In genomic region chr5:16470366-16470982, GRCm38 (mm10) we compare ENCODE assay signal across 9 mouse cellular contexts.
DNase-seq lines count a peak whose midpoint lies in the region; ATAC-seq lines count a peak whose summit lies in the region.
"Had no signal": no experiment of that assay in that cellular context is flagged by ENCODE, and none has a peak within 500 bp of the region (broad histone marks: within the 10 kb centered on the region; RNA-seq: fewer than 3 reads in every experiment).

No protein-coding gene starts in this region.

- H3K9ac ChIP-seq in heart, embryonic 13.5 days, result no peak overlapping the region
- no peak overlapping the region for H3K9ac ChIP-seq in kidney, embryonic 15.5 days

- H3K27me3 ChIP-seq in heart, embryonic 13.5 days (replicated peaks), result no peaks in the 10 kb centered on the region
- no peaks in the 10 kb centered on the region for H3K27me3 ChIP-seq in kidney, embryonic 15.5 days
- H3K27me3 ChIP-seq: Patski had no signal

- peak overlapping the region; percentile 34 for H3K4me3 ChIP-seq in heart, embryonic 13.5 days
- H3K4me3 ChIP-seq in kidney, embryonic 15.5 days (replicated peaks), result 0 out of 2 replicates have a peak overlapping the region, but pooled peaks have one; percentile 8

- H3K4me2 ChIP-seq in heart, embryonic 13.5 days, result peak overlapping the region; percentile 63
- H3K4me2 ChIP-seq in kidney, embryonic 15.5 days, result peak overlapping the region; percentile 47

- DNase-seq in 3T3-L1 (ENCODE audit: low read depth, low spot score), result peak; percentile 56
- peak; percentile 4 for DNase-seq in brain, adult 2 months (ENCODE audit: low read depth, low spot score)
- DNase-seq in mesoderm, embryonic 11.5 days (ENCODE audit: low read depth, low spot score), result peak; percentile 74
- no peak for DNase-seq in frontal cortex, postnatal 25 days (ENCODE audit: low spot score in 2 of 2)
- no peak for DNase-seq in cerebellum, adult 18-20 months
- DNase-seq in cerebellum, adult 9-10 months, result no peak

- peaks cover 14% of the 10 kb centered on the region; the same call in 1 of the 2 replicates for H3K4me1 ChIP-seq in heart, embryonic 13.5 days
- peaks cover 9% of the 10 kb centered on the region for H3K4me1 ChIP-seq in kidney, embryonic 15.5 days

- ATAC-seq in heart, embryonic 13.5 days (ENCODE audit: extremely low read depth, insufficient number of reproducible peaks, low FRiP score, low TSS enrichment), result no peak
- peak; percentile 75 for ATAC-seq in kidney, embryonic 15.5 days (replicated peaks; ENCODE audit: low FRiP score)

- no peaks in the 10 kb centered on the region for H3K36me3 ChIP-seq in heart, embryonic 13.5 days
- no peaks in the 10 kb centered on the region for H3K36me3 ChIP-seq in kidney, embryonic 15.5 days

- peak overlapping the region; percentile 43 for H3K27ac ChIP-seq in heart, embryonic 13.5 days (replicated peaks)
- peak overlapping the region; percentile 84 for H3K27ac ChIP-seq in kidney, embryonic 15.5 days

- 23% methylated on average over 10 of the region's 10 CpGs for WGBS in heart, embryonic 13.5 days
- 10% methylated on average over 10 of the region's 10 CpGs for WGBS in kidney, embryonic 15.5 days

- H3K9me3 ChIP-seq in heart, embryonic 13.5 days, result no peaks in the 10 kb centered on the region
- H3K9me3 ChIP-seq in kidney, embryonic 15.5 days (replicated peaks), result no peaks in the 10 kb centered on the region

Comparison
In these comparisons a context has a peak if more than half of its experiments do, and no peak if none do; other contexts are left out.
1. DNase-seq: peak in 3T3-L1 (single experiment), brain, adult 2 months (single experiment) and mesoderm, embryonic 11.5 days (single experiment); none in frontal cortex, postnatal 25 days (0 of 2), cerebellum, adult 18-20 months (0 of 2) and cerebellum, adult 9-10 months (single experiment).